Mouse (Mus musculus) heart, adult 2 months (tissue): Measurements from ENCODE around the gene Fshb.

Experiments used
- CTCF ChIP-seq: fragments of 200-600 bp; IDR thresholded peaks from 2 replicates; pipeline ENCODE4 v1.8.1; 2022; ENCODE audit warnings: antibody characterized with exemption, mild to moderate bottlenecking, moderate library complexity
- POLR2A ChIP-seq: fragments of 200-500 bp; IDR thresholded peaks from 2 replicates; pipeline ENCODE4 v1.6.1; 2011; ENCODE audit warnings: mild to moderate bottlenecking, low read depth, low read length, control low read depth; ENCODE audit not compliant: insufficient read depth

DNA sequence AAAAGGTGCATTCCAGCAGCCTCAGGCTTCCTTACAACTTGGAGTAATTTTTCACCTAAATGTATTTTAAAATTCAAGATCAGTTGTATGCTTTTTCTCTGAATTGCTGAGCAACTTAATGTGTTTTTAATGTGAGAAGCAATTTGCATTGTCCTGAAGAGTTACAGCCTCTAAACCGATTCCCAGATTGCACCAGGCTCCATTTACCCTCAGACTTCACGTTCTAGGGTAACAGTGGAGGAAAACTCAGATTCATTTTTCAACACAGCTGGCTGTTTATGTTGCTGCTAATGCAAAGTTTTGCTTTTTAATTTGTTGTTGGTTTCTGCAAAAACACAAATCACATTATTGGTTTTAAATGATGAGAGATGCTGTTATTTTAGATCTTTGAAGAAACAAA, 40.1 kb downstream of the Fshb start:
- TF ChIP-seq POLR2A (no peak), CTCF (no peak)
